Mouse (Mus musculus) MN1 (cell line): ENCODE measurements at regions not wholly inside any gene's neighbourhood (a gene's known extent, or its start where the extent isn't known, plus 50 kb on each side); places are given as distances from the start of the nearest gene placed in this dataset.
"Not testable (repeated sequence)": the region's sequence is repeated elsewhere in the genome, so short reads cannot be mapped to it uniquely, and the experiment has no call there.

Source experiments
- DNase-seq: peaks from one replicate; pipeline ENCODE4 v3.0.0-alpha.2; 2016; ENCODE audit warnings: low spot score

DNA sequence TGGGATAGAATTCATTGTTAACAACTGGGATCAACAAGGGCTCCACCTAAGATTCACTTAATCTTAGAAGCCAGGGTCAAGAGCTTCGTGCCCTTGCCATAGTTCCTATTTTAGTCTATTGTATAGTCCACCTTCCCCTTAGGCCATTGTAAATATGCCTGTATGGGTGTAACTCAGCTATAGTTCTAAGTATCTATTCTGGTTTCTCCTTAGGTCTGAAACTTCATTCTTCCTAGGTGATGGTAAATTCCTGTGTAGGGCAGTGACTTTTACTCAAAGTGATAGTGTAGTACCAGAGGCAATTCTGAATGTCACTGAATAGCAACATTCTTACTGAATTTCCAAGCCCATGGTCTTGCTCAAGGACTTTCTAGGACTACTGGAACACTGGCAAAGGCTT, 989.4 kb downstream of the Ankrd7 start:
- DNase-seq: not testable (repeated sequence)

DNA sequence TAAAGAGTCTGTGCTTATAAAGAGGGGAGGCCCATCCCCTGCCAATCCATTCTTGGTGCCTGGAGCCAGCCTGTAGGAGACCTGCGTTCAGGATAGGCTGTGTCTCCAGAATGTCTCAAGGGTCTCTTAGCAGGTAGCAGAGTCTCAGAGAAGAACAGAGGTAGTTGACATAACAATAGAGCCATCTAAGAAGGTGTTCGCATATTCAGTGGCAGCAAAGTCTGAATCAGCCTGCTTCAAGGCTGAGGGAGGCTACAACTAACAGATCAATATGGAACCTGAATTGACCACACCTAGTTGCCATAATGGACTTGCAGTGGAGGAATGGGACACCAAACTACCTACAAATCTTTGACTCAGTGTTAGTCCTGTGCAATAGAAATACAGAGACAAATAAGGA, 998.0 kb downstream of the Ankrd7 start:
- no peak for DNase-seq

DNA sequence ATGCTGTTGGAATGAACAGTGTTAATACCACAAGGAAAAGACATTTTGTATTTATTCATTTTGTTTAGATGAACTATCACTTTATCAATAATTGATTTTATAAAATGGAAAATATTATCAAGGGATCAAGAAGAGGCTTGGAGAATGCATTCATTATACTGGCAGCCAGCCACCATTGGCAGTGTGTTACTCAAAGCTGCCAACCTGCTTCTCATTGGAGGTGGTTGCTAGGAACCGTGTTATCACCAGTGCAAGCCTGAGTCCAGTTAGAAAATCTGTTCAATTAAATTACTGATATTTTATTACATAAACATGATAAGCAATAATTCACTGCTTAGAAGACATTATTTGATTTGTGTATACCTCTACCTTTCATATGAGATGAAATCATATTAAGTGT, 1003.6 kb downstream of the Ankrd7 start:
- DNase-seq: no peak

DNA sequence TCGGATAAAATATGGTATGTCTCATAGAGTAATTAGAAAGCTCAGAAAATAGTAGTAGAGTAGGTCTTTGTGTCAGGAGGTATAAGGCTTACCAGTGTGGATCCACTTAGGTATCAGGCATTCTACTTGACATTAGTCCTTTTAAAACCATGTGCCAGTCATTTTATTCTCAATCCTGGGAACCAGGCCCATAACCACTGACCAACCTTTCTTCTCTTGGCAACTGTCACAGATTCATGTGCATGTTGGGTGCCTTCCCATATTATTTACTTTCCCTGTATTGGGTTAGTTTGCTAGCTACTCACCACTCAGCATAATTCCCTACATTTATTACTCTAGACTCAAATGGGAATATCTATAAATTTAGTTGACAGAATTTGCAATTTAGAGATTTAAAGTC, 1045.1 kb downstream of the Ankrd7 start:
- no peak for DNase-seq

DNA sequence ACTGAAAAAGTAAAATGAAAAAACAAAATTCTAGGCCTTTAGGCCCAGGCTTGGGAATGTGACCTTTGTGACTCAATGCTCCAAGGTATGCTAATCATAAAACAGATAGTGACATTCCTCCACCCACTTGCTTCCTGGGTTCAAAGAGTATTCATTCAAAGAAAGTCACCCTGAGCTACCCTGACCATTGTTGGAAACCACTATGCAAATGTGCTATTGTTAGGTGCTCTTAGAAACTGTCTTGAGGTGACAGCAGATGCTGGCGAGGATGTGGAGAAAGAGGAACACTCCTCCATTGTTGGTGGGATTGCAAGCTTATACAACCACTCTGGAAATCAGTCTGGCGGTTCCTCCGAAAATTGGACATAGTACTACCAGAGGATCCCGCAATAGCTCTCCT, 1075.7 kb downstream of the Ankrd7 start:
- not testable (repeated sequence) for DNase-seq

DNA sequence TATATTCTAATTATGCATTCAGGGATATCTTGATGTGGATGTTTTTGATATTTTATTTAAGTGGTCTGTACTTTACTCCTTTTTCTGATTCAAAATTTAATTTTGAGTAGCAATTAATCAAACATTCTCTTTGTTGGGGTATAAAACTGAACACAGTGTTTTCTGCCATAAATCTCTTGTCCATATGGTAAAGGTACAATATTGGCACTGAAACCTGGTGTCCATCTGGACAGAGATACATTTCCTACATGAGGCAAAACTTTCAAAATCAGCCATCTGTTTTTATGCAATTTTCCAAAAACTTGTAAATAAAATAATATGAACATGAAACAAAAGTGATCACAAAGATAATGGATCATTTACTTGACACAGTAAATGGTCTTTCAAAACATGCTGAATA, 1078.2 kb downstream of the Ankrd7 start:
- no peak for DNase-seq

DNA sequence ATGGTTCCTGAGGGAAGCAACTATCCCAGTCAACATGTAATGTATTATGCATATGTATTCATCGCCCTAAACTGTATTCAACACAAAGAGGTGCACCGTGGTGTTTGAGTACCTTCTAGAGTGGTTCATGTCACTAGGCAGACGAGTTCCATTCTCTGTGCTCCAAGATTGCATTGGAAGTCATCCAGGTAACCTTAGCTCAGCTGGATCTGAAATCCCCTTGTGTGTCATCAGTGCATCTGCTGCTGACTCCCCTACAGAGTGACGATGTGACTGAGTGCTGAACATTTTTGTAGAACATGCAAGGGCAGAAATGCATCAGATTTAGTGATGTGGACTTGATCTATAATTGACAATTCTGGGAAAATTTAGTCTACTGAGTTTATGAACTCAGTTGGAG, 1079.6 kb downstream of the Ankrd7 start:
- no peak for DNase-seq

DNA sequence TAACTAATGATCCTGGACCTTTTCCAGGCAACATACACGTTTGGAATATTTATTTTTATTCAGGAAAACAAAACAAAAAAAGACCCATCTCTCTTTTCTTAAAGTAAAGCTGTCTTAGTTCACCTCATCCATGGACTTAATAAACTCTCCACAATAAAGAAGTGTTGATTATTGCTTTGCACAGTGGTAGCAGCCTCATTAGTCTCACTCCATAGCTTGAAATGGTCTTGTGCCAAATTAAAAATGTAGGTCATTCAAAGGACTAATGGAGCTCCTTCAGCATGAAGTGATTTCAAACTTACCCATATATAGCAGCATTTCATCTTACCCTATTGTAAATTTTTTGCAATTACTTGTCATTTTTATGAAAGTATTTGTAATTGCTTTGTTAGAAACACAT, 1109.8 kb downstream of the Ankrd7 start:
- no peak for DNase-seq

DNA sequence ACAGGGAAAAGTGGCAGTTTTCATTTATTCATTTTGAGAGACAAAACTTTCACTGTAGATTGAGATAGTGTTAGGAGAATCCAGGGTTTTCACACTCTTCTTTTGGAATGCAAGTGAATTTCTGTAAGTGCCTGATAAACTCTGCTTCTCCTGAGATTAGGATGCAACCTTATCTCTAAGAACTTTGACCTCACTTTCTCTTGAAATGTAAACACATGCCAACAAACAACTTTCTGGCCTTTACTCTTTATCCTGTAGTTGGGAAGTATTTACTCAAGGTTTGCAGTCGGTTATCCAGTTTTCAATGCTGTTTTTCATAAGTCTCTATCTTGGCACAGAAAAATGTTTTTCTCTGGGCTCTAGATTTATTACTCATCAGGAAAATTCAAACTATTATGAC, 1125.7 kb downstream of the Ankrd7 start:
- DNase-seq: no peak

DNA sequence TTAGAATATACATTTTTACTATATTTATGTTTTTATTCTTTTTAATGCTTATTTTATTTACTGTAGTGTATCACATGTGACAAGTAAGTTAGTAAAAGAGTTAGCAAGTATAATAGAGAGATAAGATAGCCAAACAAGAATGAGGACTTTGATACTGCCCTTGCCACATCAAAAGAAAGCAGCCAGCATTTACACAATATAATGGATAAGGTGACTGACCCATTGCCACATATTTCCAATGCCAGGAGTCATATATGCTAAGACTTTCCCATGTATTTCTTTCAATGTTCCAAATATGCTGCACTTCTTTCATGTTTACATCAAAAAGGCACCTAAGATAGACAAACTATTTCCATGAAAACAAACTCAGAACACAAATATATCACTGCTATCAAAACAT, 1162.3 kb downstream of the Ankrd7 start:
- no peak for DNase-seq

DNA sequence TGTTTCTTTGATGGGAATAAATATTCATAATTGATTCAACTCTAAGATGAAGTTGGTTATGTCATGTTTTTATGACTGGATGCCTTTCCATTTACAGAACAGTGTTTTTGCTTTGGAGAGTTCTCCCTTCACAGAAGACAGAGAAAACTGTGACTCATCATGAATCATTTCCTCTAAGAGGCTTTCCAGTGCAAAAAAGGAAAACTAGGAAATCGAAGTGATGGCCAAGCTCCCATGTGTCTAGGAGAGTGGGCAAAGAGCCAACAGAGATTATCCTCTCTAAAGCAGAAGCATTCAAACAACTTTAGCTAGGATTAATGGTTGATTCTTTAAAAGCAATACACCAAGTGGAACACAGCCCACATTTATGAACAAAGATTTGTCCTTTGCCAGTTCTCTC, 1171.7 kb downstream of the Ankrd7 start:
- peak; percentile 17 for DNase-seq

DNA sequence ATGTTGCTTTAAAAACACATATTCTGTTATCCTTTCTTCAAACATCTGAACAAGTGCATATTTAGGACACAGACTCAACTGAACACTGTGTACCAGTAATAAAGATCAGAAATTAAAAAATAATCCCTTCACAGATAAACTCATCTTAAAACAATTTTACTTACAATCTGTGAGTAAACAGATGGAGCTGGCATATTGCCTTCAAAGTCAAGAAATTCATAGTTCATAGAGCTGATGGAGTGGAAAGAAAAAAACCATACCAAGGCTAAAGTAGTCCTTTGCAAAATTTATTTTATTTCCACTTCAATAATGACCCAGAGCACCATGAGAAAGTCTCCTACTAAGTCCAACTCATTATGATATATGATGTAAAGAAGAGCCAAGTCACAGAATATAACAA, 1136.6 kb upstream of the Kcnd2 start:
- no peak for DNase-seq

DNA sequence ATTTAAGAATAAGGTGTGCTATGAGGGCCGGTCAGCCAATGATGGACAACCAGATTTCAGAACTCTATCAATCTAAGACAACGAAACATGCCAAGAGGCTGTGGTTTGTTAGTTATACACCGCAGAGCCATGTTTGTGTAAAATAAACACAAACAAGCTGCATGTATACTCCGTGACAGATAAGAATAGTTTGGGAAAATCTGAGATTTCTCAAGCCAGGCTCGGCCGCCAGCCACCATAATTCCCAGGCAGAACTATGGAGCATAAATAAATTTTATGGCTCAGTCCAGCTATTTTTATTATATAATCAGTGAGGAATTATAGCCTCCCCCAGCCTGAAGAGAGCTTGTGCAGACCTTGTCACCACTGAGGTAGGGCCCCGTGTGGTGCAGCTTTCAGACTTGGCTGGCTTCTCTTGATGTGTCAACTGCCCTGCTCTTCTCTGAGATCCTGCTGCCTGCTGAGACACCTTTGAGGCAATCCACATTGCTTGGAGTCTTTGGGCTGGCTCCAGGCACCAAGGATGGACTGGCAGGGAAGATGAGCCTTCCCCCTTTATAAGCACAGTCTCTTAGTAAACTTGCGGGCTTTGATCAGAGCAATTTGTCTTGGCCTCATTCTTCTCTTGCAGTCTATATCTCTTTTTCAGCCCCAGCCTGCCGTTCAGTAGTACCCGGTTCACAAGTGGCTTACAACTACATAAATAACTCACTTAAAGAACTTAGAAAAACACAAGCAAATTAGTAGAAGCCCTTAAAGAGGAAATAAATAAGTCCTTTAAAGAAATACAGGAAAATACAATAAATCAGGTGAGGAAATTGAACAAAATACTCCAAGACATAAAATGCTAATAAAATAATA, 1123.0 kb upstream of the Kcnd2 start:
- no peak for DNase-seq

DNA sequence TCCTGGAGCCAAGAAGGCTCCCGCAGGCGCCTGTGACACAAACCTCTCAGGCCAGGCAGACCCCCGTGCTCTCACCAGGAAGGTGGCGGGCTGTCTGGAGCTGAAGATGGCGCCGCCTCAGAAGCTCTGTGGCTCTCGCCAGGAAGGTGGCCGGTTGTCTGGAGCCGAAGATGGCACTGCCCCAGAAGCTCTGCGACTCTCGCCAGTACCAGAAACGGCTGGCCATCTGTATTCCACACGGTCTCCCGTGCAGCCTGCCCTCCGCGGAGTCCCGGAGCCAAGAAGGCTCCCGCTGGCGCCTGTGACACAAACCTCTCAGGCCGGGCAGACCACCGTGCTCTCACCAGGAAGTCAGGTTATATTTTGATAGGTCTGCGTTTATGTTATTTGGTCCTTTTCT, 1081.3 kb upstream of the Kcnd2 start:
- not testable (repeated sequence) for DNase-seq

DNA sequence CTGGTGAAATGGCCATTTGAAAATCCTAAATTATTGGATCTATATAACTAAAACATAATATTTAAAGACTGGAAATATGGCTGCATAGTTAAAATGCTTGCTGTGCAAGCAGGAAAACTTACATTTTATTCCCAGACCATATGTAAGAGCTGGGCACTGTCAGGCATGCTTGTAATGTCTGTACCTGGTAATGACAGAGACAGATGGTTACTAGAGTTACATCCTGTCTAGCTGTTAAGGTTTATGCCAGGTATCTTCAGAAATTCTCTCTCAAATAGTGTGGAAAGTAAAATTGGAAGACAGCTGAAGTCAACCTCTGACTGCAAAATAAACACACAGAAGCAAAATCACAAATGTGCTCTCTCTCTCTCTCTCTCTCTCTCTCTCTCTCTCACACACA, 1077.8 kb upstream of the Kcnd2 start:
- DNase-seq: no peak
